Mouse (Mus musculus): ENCODE data around the gene Gm20388. TPM values are rescaled to one million over a fixed set of nuclear protein-coding genes. Genes with fewer than 3 reads are reported as not detected.

Gene Gm20388
- polyA plus RNA-seq, 1 experiment from 2014 or later: not detected

DNA sequence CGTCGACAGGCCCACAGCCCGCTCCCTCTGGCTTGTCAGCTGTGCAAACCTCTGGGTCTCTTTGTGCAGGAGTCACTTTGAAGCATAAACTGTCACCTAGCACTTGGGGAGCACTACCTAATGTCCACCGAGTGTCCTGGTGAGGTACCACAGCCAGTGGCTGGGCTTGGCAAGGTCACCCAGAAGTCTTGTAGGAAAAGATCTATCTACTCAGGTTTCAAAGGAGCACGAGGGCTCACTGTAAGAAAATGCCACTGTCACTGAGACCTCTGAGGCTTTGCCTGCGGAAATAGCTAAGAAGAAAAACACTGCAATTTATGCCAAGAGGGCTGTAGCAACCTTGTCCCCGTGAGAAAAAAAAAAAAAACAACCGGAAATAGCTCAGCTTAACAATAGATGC lies 4165.3 kb downstream of the Gm20388 start:
- no peaks in the 10 kb centered on the region for H3K9me3 ChIP-seq
- no peaks in the 10 kb centered on the region for H3K36me3 ChIP-seq
- no peak overlapping the region for H3K4me3 ChIP-seq
- no peaks in the 10 kb centered on the region for H3K27me3 ChIP-seq
- H3K4me2 ChIP-seq (replicated peaks): no peak overlapping the region
- no peak overlapping the region for H3K9ac ChIP-seq
- H3K27ac ChIP-seq: peak overlapping the region; percentile 46
- peaks cover 17% of the 10 kb centered on the region for H3K4me1 ChIP-seq
- 36% methylated on average over 8 of the region's 8 CpGs for WGBS
- ATAC-seq (ENCODE audit: insufficient number of reproducible peaks, insufficient read depth, low FRiP score, low TSS enrichment): no peak

DNA sequence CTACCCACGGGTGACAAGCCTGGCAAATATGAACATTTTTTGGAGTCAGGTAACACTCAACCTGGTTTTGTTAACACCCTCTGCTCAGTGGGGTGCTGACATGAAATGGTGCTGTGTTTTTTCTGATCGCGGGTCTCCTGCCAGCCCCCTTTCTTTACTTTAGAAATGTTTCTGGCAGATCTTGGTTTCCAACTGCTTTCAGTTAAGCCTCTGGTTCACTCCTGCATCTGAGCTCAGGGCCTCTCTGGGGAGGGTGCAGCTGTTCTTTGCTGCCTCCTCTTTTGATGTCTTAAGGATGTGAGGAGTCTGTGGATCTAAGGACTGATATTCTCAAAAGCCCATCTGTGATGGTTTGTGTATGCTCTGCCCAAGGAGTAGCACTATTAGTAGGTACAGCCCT lies 4165.8 kb downstream of the Gm20388 start:
- Histone ChIP-seq H3K9me3 (no peaks in the 10 kb centered on the region), H3K27me3 (no peaks in the 10 kb centered on the region), H3K27ac (peak overlapping the region; percentile 3; the same call in 1 of the 2 replicates), H3K4me1 (peaks cover 15% of the 10 kb centered on the region), H3K4me3 (no peak overlapping the region), H3K4me2 (replicated peaks) (no peak overlapping the region), H3K9ac (no peak overlapping the region), H3K36me3 (no peaks in the 10 kb centered on the region)
- ATAC-seq (ENCODE audit: insufficient number of reproducible peaks, insufficient read depth, low FRiP score, low TSS enrichment): no peak
- WGBS: 28% methylated on average over 3 of the region's 3 CpGs

DNA sequence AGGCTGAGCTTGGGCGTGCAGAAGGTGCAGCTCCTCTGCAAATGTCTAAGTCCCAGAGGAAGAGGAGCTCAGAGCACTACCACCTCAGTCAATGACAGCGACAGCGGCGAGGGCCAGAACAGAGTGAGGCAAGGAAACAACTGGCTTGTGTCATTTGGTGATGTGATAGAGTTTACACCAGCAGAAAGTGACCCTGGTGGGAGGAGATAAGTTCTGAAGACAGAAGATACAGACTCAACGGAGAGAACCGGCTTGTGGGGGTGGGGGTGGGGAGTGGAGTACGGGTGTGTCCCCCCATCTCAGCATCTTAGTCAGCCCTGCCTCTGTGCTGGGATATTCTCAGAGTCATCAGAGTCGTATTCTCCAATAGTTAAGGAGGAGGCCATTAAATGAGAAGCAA lies 4166.7 kb downstream of the Gm20388 start:
- no peak for ATAC-seq (ENCODE audit: insufficient number of reproducible peaks, insufficient read depth, low FRiP score, low TSS enrichment)
- Histone ChIP-seq H3K4me2 (replicated peaks) (no peak overlapping the region), H3K9ac (no peak overlapping the region), H3K27ac (no peak overlapping the region), H3K4me3 (no peak overlapping the region), H3K27me3 (no peaks in the 10 kb centered on the region), H3K36me3 (no peaks in the 10 kb centered on the region), H3K9me3 (no peaks in the 10 kb centered on the region), H3K4me1 (peaks cover 13% of the 10 kb centered on the region)
- WGBS: 82% methylated on average over 8 of the region's 8 CpGs

DNA sequence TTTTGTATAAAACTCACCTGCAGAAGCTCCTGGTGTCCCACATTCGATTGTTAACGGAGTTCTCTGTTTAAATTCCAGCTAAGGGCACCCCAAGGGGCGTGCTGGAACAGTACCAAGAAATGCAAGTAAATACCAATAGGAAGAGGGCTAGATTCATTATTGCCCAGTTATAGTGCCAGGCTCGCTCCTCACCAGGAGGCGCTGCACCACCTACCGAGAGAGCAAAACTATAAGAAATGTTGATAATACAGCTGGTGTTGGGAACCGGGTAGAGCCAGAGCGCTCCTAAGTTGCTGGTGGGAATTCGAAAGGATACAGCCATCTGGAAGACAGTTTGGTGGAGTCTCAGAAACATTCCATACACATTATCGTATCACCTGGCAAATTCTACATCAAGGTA lies 4167.4 kb downstream of the Gm20388 start:
- H3K9ac ChIP-seq: no peak overlapping the region
- WGBS: 85% methylated on average over 10 of the region's 10 CpGs
- no peaks in the 10 kb centered on the region for H3K9me3 ChIP-seq
- no peaks in the 10 kb centered on the region for H3K27me3 ChIP-seq
- H3K4me2 ChIP-seq (replicated peaks): no peak overlapping the region
- no peak for ATAC-seq (ENCODE audit: insufficient number of reproducible peaks, insufficient read depth, low FRiP score, low TSS enrichment)
- H3K27ac ChIP-seq: no peak overlapping the region
- no peak overlapping the region for H3K4me3 ChIP-seq
- no peaks in the 10 kb centered on the region for H3K36me3 ChIP-seq
- H3K4me1 ChIP-seq: peaks cover 13% of the 10 kb centered on the region

DNA sequence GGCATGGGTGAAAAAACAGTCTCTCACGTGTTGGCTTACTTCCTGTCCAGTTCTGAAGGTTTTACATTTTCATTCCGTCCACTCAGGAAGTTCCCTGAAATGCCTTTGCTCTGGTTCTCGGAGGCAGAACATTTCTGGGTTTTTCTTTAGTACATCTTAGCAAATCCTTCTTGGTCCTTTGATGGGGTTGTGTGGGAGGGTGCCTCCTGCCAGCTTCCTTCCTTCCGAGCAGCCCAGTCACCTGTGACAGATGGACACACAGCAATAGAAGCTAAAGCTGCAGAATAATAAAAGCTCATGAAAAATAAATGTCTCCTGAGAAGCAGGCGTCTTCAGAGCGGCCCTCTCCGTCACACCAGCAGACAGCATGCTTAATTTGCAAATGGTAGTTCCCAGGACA lies 4168.3 kb downstream of the Gm20388 start:
- Histone ChIP-seq H3K4me3 (no peak overlapping the region), H3K27me3 (no peaks in the 10 kb centered on the region), H3K36me3 (no peaks in the 10 kb centered on the region), H3K4me2 (replicated peaks) (no peak overlapping the region), H3K27ac (no peak overlapping the region), H3K9ac (no peak overlapping the region), H3K4me1 (peaks cover 13% of the 10 kb centered on the region), H3K9me3 (no peaks in the 10 kb centered on the region)
- ATAC-seq (ENCODE audit: insufficient number of reproducible peaks, insufficient read depth, low FRiP score, low TSS enrichment): no peak
- 75% methylated on average over 7 of the region's 7 CpGs for WGBS

DNA sequence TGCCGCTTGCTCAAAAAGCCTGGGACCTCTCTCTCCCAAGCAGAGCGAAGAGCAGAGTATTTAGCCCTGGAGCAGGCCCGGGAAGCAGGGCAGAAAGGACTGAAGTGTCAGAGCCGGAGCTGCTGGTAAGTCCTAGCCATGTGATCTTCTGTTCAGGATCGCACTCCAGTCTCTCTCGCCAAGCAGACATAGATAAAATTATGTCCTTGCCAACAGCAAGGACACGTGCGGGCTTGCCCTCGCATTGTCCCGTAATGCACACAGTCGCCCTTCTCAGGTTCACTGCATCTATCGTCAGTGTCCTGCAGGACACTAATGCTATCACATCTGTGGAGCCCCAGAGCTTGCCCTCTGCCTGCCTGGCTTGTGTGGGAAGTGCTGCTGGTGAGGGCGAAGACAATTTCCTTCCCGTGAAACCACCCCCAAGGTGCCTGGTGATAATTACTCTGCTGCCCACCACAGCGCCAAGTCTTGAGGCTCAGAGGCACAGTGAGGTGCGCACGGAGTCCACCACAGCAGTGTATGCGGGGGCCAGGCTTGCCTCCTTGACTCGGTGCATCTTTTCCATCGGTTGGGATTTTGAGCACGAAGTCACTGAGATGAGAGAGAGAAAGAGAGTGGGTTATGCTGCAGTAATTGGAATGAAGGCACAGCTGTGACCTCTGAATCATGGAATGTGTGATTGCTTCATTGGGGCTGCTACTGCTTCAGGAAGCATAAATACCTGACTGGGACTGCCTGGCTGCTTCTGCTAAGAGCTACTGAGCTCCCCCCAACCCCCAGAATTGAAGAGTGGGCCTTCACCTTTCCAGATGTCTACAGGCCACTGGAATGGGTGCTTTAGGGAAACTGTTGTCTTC lies 4170.1 kb downstream of the Gm20388 start:
- Histone ChIP-seq H3K36me3 (no peaks in the 10 kb centered on the region), H3K27ac (no peak overlapping the region), H3K9ac (no peak overlapping the region)

DNA sequence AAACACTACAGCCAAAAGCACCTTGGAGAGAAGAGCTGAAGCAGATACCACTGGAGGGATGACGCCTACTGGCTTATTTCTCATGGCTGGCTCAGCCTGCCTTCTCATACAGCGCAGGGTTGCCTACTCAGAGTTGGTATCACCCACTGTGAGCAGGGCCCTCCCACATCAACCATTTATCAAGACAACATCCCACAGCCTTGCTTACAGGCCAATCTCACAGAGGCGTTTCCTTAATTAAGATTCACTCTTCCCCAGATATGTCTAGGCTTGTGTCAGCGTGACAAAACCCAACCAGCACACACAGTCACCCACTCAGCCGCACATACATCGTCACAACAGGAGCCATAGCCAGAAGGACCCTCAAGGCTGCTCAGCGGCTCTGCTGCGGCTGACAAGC lies 4172.0 kb downstream of the Gm20388 start:
- no peaks in the 10 kb centered on the region for H3K27me3 ChIP-seq
- no peak for ATAC-seq (ENCODE audit: insufficient number of reproducible peaks, insufficient read depth, low FRiP score, low TSS enrichment)
- 92% methylated on average over 8 of the region's 8 CpGs for WGBS

More for the DNA sequence above, 4170.1 kb downstream of the Gm20388 start:
- Histone ChIP-seq H3K4me3 (no peak overlapping the region), H3K4me2 (replicated peaks) (no peak overlapping the region), H3K4me1 (peaks cover 12% of the 10 kb centered on the region), H3K9me3 (no peaks in the 10 kb centered on the region), H3K27me3 (no peaks in the 10 kb centered on the region)
- 76% methylated on average over 21 of the region's 21 CpGs for WGBS
- no peak for ATAC-seq (ENCODE audit: insufficient number of reproducible peaks, insufficient read depth, low FRiP score, low TSS enrichment)

DNA sequence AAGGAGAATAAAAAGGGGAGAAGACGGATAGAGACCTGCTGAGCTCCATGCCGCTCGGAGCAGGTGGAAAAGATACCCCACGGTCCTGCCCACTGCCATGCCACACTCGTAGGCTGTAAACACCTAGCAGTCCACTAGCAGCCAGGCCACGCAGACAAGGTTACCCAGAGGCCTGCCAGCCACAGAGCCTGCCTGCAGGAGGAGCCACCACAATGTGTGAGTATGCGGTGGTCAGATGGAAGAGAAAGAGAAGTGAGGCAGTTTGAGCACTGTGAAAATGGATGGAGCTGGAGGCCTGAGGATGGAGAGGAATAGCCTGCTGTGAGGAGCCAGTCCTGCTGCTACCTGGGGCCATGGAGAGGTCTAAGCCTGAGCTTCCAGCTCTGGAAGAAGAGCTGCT lies 4173.0 kb downstream of the Gm20388 start:
- no peak for ATAC-seq (ENCODE audit: insufficient number of reproducible peaks, insufficient read depth, low FRiP score, low TSS enrichment)
- no peak overlapping the region for H3K4me2 ChIP-seq (replicated peaks)
- whole genome bisulfite sequencing: 84% methylated on average over 7 of the region's 7 CpGs
- no peaks in the 10 kb centered on the region for H3K27me3 ChIP-seq
- H3K4me1 ChIP-seq: no peaks in the 10 kb centered on the region
- no peak overlapping the region for H3K4me3 ChIP-seq
- H3K27ac ChIP-seq: no peak overlapping the region
- no peaks in the 10 kb centered on the region for H3K9me3 ChIP-seq
- H3K36me3 ChIP-seq: no peaks in the 10 kb centered on the region
- no peak overlapping the region for H3K9ac ChIP-seq

More for the DNA sequence above, 4172.0 kb downstream of the Gm20388 start:
- H3K9ac ChIP-seq: no peak overlapping the region
- H3K4me1 ChIP-seq: no peaks in the 10 kb centered on the region
- no peak overlapping the region for H3K4me3 ChIP-seq
- H3K27ac ChIP-seq: no peak overlapping the region
- no peaks in the 10 kb centered on the region for H3K9me3 ChIP-seq
- H3K36me3 ChIP-seq: no peaks in the 10 kb centered on the region
- H3K4me2 ChIP-seq (replicated peaks): no peak overlapping the region

DNA sequence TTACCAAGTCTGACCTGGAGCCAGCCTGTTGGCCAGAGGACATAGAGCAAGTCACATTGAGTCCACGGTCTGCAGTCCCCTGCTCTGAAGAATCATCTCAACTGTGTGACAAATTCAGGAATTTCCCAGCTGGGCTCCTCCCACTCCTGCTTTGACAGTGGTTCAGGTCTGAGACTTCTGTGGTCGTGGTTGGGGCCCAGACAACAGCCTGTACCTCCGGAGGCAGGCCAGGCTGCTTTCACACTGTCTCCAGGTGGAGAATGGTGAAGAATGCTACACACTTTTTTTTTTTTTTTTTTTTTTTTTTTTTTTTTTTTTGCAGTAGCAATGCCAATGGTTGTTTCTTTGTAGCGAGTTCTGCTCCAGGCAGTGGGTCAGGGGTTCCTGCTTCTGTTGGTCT lies 4175.0 kb downstream of the Gm20388 start:
- H3K4me1 ChIP-seq: no peaks in the 10 kb centered on the region
- no peaks in the 10 kb centered on the region for H3K9me3 ChIP-seq
- H3K27ac ChIP-seq: no peak overlapping the region
- H3K4me2 ChIP-seq (replicated peaks): no peak overlapping the region
- ATAC-seq (ENCODE audit: insufficient number of reproducible peaks, insufficient read depth, low FRiP score, low TSS enrichment): no peak
- no peaks in the 10 kb centered on the region for H3K27me3 ChIP-seq
- no peak overlapping the region for H3K4me3 ChIP-seq
- H3K9ac ChIP-seq: no peak overlapping the region
- H3K36me3 ChIP-seq: no peaks in the 10 kb centered on the region
- 68% methylated on average over 4 of the region's 4 CpGs for WGBS

DNA sequence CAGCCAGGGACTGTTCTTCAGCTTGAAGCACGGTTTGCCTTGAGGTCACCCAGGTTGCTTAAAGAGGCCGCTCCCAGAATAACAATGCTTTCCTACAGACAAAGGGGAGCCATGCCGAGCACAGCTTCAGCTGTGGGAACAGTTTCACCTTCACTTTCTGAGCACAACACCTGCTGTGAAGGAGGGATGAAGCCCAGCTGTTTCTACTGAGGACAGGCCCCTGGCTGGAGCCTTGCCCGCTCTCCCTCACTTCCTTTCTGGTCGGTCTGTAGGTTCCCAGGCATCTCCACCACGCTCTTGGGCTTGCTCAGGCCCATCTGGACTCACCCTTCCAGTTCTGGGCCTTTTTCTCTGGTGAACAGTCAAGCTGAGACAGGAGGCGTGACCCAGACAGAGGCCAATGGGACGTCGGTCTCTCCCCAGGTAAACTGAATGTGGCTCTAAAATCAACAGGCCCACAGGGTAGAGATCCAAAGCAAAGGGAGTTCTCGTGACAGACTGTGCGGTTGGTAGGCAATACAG lies 4177.5 kb downstream of the Gm20388 start:
- WGBS: 36% methylated on average over 11 of the region's 11 CpGs
- no peaks in the 10 kb centered on the region for H3K36me3 ChIP-seq
- 0 out of 2 replicates have a peak, but pooled peaks have one; percentile 28 for ATAC-seq (ENCODE audit: insufficient number of reproducible peaks, insufficient read depth, low FRiP score, low TSS enrichment)

DNA sequence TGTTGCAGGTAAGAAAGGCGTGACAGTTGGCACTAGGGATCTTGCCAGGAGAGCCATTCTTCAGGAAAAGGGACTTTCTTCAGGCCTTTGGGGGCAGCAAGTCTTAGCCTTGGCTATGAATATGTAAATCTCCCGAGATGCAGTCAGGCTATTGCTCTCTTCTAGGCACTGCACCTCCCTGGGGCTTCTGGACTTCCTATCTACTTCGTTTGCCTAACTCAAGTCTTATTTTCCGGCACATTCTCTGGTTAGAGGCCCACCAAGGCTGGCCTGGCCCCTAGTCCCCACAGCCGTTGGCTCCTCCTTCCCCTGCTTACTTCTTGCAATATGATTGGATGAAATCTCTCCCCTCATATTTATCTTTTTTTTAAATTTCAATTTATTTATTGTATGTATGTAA lies 4178.4 kb downstream of the Gm20388 start:
- Histone ChIP-seq H3K27me3 (no peaks in the 10 kb centered on the region), H3K4me2 (replicated peaks) (no peak overlapping the region), H3K4me1 (no peaks in the 10 kb centered on the region), H3K9me3 (no peaks in the 10 kb centered on the region), H3K36me3 (no peaks in the 10 kb centered on the region), H3K27ac (no peak overlapping the region), H3K9ac (no peak overlapping the region), H3K4me3 (no peak overlapping the region)
- no peak for ATAC-seq (ENCODE audit: insufficient number of reproducible peaks, insufficient read depth, low FRiP score, low TSS enrichment)
- WGBS: 78% methylated on average over 5 of the region's 5 CpGs

More for the DNA sequence above, 4177.5 kb downstream of the Gm20388 start:
- Histone ChIP-seq H3K27ac (no peak overlapping the region; the same call in 1 of the 2 replicates), H3K9ac (no peak overlapping the region), H3K27me3 (no peaks in the 10 kb centered on the region), H3K9me3 (no peaks in the 10 kb centered on the region), H3K4me3 (no peak overlapping the region), H3K4me1 (no peaks in the 10 kb centered on the region), H3K4me2 (replicated peaks) (0 out of 2 replicates have a peak overlapping the region, but pooled peaks have one; percentile 4)

DNA sequence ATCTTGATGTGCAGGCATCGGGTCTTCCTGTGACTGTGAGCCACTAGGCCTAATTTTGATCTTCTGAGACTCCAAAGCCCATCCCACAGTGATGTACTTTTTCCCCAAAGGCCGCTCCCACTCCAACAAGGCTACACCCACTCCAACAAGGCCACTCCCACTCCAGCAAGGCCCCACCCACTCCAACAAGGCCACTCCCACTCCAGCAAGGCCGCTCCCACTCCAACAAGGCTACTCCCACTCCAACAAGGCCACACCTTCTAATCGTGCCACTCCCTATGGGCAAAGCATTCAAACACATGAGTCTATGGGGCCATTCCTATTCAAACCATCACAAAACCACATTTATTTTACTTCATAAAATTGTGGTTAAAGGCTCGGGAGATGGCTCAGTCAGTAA lies 4179.8 kb downstream of the Gm20388 start:
- no peak overlapping the region for H3K9ac ChIP-seq
- no peak overlapping the region for H3K4me3 ChIP-seq
- no peaks in the 10 kb centered on the region for H3K36me3 ChIP-seq
- no peaks in the 10 kb centered on the region for H3K4me1 ChIP-seq
- H3K27ac ChIP-seq: no peak overlapping the region
- no peaks in the 10 kb centered on the region for H3K27me3 ChIP-seq
- no peak overlapping the region for H3K4me2 ChIP-seq (replicated peaks)
- H3K9me3 ChIP-seq: no peaks in the 10 kb centered on the region
- 92% methylated on average over 5 of the region's 5 CpGs for WGBS
- no peak for ATAC-seq (ENCODE audit: insufficient number of reproducible peaks, insufficient read depth, low FRiP score, low TSS enrichment)
